Mouse (Mus musculus) CH12.LX (cell line): Measurements from ENCODE around the gene Patj. TPM values are rescaled to one million over a fixed set of nuclear protein-coding genes. Genes with fewer than 3 reads are reported as not detected.

Experiments
- DNase-seq: peaks from one replicate; pipeline ENCODE4 v3.0.0-alpha.2; 2013; ENCODE audit errors: extremely low read depth
- H3K27ac ChIP-seq: 2 replicates; pipeline ENCODE4 v1.5.1; 2012; ENCODE audit warnings: low read depth, mild to moderate bottlenecking, control low read depth, moderate library complexity; ENCODE audit not compliant: insufficient read depth
- H3K27me3 ChIP-seq: replicated peaks from 2 replicates; pipeline ENCODE3; 2012; ENCODE audit warnings: inconsistent platforms
- H3K36me3 ChIP-seq, 2 experiments: replicated peaks in 1 of 2; 2 replicates each; pipeline versions ENCODE3 to v1.6.1; 2012; ENCODE audit warnings: inconsistent platforms in 1 of 2, low read length in 1 of 2, mild to moderate bottlenecking in 1 of 2, mixed read lengths in 1 of 2, moderate library complexity in 1 of 2; ENCODE audit not compliant: control insufficient read depth in 1 of 2, insufficient read depth in 1 of 2
- H3K4me1 ChIP-seq, 2 experiments: 2 replicates each; pipeline ENCODE4 v1.6.1; 2012; ENCODE audit warnings: inconsistent platforms in 1 of 2, moderate library complexity in 1 of 2; ENCODE audit not compliant: insufficient read depth in 2 of 2, control insufficient read depth in 1 of 2
- H3K4me2 ChIP-seq: 2 replicates; pipeline ENCODE4 v1.6.1; 2012; ENCODE audit warnings: low read depth, mild to moderate bottlenecking, control low read depth; ENCODE audit not compliant: poor library complexity, insufficient read depth, severe bottlenecking
- H3K4me3 ChIP-seq, 3 experiments: fragments of 150-350 bp in 1 of 3; sonication (generic) in 1 of 3; replicated peaks in 1 of 3; 2 replicates each; pipeline versions ENCODE3 to v1.5.1; 2011 to 2012; ENCODE audit warnings: low read depth in 2 of 3, low read length in 2 of 3, mild to moderate bottlenecking in 2 of 3, moderate library complexity in 2 of 3, control low read depth in 1 of 3, improper control_type of control experiment in 1 of 3, inconsistent platforms in 1 of 3, mixed read lengths in 1 of 3; ENCODE audit not compliant: poor library complexity in 1 of 3
- H3K79me2 ChIP-seq: replicated peaks from 2 replicates; pipeline ENCODE4 v1.6.1; 2012; ENCODE audit warnings: mild to moderate bottlenecking, moderate library complexity; ENCODE audit not compliant: control insufficient read depth, poor library complexity, insufficient read depth, severe bottlenecking; ENCODE audit errors: extremely low read depth
- H3K9ac ChIP-seq: 2 replicates; pipeline ENCODE4 v1.6.1; 2012; ENCODE audit warnings: low read depth, mild to moderate bottlenecking, control low read depth, moderate library complexity; ENCODE audit not compliant: insufficient read depth
- H3K9me3 ChIP-seq: replicated peaks from 2 replicates; pipeline ENCODE3; 2012; ENCODE audit warnings: low read length, inconsistent platforms, mixed read lengths
- CHD1 ChIP-seq: IDR thresholded peaks from 2 replicates; pipeline ENCODE4 v1.6.1; 2012; ENCODE audit warnings: low read depth, low read length, improper control_type of control experiment, inconsistent platforms
- CHD2 ChIP-seq: IDR thresholded peaks from 2 replicates; pipeline ENCODE4 v1.6.1; 2011; ENCODE audit warnings: low read length, improper control_type of control experiment
- CTCF ChIP-seq, 2 experiments: IDR thresholded peaks in 1 of 2; conservative IDR thresholded peaks in 1 of 2; 2 replicates each; pipeline ENCODE4 v1.5.1; 2011 to 2012; ENCODE audit warnings: low read depth in 2 of 2, low read length in 2 of 2, improper control_type of control experiment in 1 of 2, inconsistent platforms in 1 of 2, mild to moderate bottlenecking in 1 of 2, moderate library complexity in 1 of 2
- ELF1 ChIP-seq: IDR thresholded peaks from 2 replicates; pipeline ENCODE4 v1.6.1; 2014; ENCODE audit warnings: low read depth, mild to moderate bottlenecking, inconsistent platforms, low read length, improper control_type of control experiment
- EP300 ChIP-seq: IDR thresholded peaks from 2 replicates; pipeline ENCODE4 v1.6.1; 2011; ENCODE audit warnings: low read length, improper control_type of control experiment
- HCFC1 ChIP-seq: IDR thresholded peaks from 2 replicates; pipeline ENCODE4 v1.6.1; 2012; ENCODE audit warnings: low read depth, mild to moderate bottlenecking, inconsistent platforms, low read length, improper control_type of control experiment
- JUN ChIP-seq: IDR thresholded peaks from 2 replicates; pipeline ENCODE4 v1.6.1; 2011; ENCODE audit warnings: low read depth, mild to moderate bottlenecking, low read length, improper control_type of control experiment, moderate library complexity; ENCODE audit not compliant: insufficient read depth
- MAX ChIP-seq: IDR thresholded peaks from 2 replicates; pipeline ENCODE4 v1.6.1; 2011; ENCODE audit warnings: low read length, improper control_type of control experiment
- MAZ ChIP-seq: IDR thresholded peaks from 2 replicates; pipeline ENCODE4 v1.6.1; 2012; ENCODE audit warnings: low read depth, mild to moderate bottlenecking, inconsistent platforms, low read length, improper control_type of control experiment, moderate library complexity
- MYC ChIP-seq: IDR thresholded peaks from 2 replicates; pipeline ENCODE4 v1.6.1; 2011; ENCODE audit warnings: low read depth, mild to moderate bottlenecking, improper control_type of control experiment, low read length
- NELFE ChIP-seq: IDR thresholded peaks from 2 replicates; pipeline ENCODE4 v1.6.1; 2011; ENCODE audit warnings: low read depth, low read length, improper control_type of control experiment
- PAX5 ChIP-seq: IDR thresholded peaks from 2 replicates; pipeline ENCODE4 v1.6.1; 2012; ENCODE audit warnings: low read length, inconsistent platforms, mixed read lengths
- SMC3 ChIP-seq: IDR thresholded peaks from 2 replicates; pipeline ENCODE4 v1.6.1; 2011; ENCODE audit warnings: low read depth, low read length, improper control_type of control experiment
- TCF12 ChIP-seq: IDR thresholded peaks from 2 replicates; pipeline ENCODE4 v1.6.1; 2014; ENCODE audit warnings: low read depth, mild to moderate bottlenecking, inconsistent platforms, low read length, improper control_type of control experiment
- USF2 ChIP-seq: conservative IDR thresholded peaks from 2 replicates; pipeline ENCODE4 v1.6.1; 2011; ENCODE audit warnings: low read depth, low read length, improper control_type of control experiment
- ZKSCAN1 ChIP-seq: IDR thresholded peaks from 2 replicates; pipeline ENCODE4 v1.6.1; 2012; ENCODE audit warnings: low read depth, inconsistent platforms, low read length, improper control_type of control experiment, borderline replicate concordance
- ZMIZ1 ChIP-seq: IDR thresholded peaks from 2 replicates; pipeline ENCODE4 v1.6.1; 2012; ENCODE audit warnings: low read depth, mild to moderate bottlenecking, inconsistent platforms, low read length, improper control_type of control experiment
- ZNF384 ChIP-seq: IDR thresholded peaks from 2 replicates; pipeline ENCODE4 v1.6.1; 2012; ENCODE audit warnings: low read depth, low read length, improper control_type of control experiment, inconsistent platforms
- dilution Hi-C: fragments of 300-500 bp; cut with MboI; formaldehyde crosslinking; loops from 2 replicates; pipeline ENCODE4 v1.14.3; 2020; ENCODE audit warnings: low sequenced_read_pairs; ENCODE audit not compliant: extremely low pct_unique_long_range_greater_than_20kb, extremely low pct_ligation_motif_present
- in situ Hi-C: fragments of 300-500 bp; cut with MboI; formaldehyde crosslinking; loops from 3 replicates; pipeline ENCODE4 v1.14.3; 2019; ENCODE audit warnings: low sequenced_read_pairs, low pct_ligation_motif_present, low pct_unique_long_range_greater_than_20kb, mixed read lengths
- polyA plus RNA-seq: library from polyadenylated mRNA; unstranded; fragments of >175 nt; gene quantifications from 2 replicates; pipeline ENCODE4 v1.2.1, GENCODE M21; 2012; ENCODE audit warnings: low read depth; ENCODE audit not compliant: insufficient read length
- total RNA-seq, 2 experiments: library from RNA; depleted of rRNA; stranded (reverse); fragments of 300-350 nt in 1 of 2; fragments of >200 nt in 1 of 2; gene quantifications; 2 replicates each; pipeline ENCODE4 v1.2.3; 2012 to 2014

The Patj gene
- total and polyA plus RNA-seq, 3 experiments, result 1.2 to 6.1 (median 2.0) TPM

GRCm38 (mm10) chr4:98471376-98471775, 75.8 kb downstream of the Patj start:
- no peak overlapping the region for H3K9ac ChIP-seq
- H3K9me3 ChIP-seq, result no peaks in the 10 kb centered on the region
- TF ChIP-seq ELF1 (no peak), PAX5 (no peak), CTCF (conservative IDR thresholded peaks at IDR 0.05 in 1 of 2, IDR thresholded peaks at IDR 0.05 in 1 of 2; ENCODE audit: low read depth in 2 of 2, low read length in 2 of 2) (no peak), USF2 (no peak), TCF12 (no peak), MAZ (no peak), EP300 (no peak), MAX (no peak), CHD1 (no peak), ZNF384 (no peak), ZMIZ1 (no peak), SMC3 (no peak), JUN (no peak), NELFE (no peak), CHD2 (no peak)
- peaks cover 0 to 5% of the 10 kb centered on the region in 2 experiments; a peak in 2 of 4 replicates for H3K4me1 ChIP-seq
- no peaks in the 10 kb centered on the region for H3K27me3 ChIP-seq
- H3K36me3 ChIP-seq, result no peaks in the 10 kb centered on the region
- no peak overlapping the region for H3K4me2 ChIP-seq
- no peak for DNase-seq
- H3K79me2 ChIP-seq, result no peaks in the 10 kb centered on the region
- no peak overlapping the region for H3K27ac ChIP-seq
- no peak overlapping the region for H3K4me3 ChIP-seq
- in situ Hi-C loops, result no loop called here
- dilution Hi-C loops, result no loop called here

GRCm38 (mm10) chr4:98473491-98473890, 77.9 kb downstream of the Patj start:
- DNase-seq, result no peak
- no peak for TF ChIP-seq CHD1
- TF ChIP-seq ELF1, result no peak
- TF ChIP-seq ZKSCAN1, result no peak
- TF ChIP-seq MYC, result no peak
- TF ChIP-seq HCFC1, result no peak
- no peak for TF ChIP-seq TCF12
- Histone ChIP-seq H3K9ac (no peak overlapping the region), H3K27ac (no peak overlapping the region), H3K79me2 (no peaks in the 10 kb centered on the region), H3K9me3 (no peaks in the 10 kb centered on the region), H3K36me3 (no peaks in the 10 kb centered on the region), H3K4me1 (peaks cover 0 to 4% of the 10 kb centered on the region in 2 experiments; a peak in 2 of 4 replicates), H3K27me3 (no peaks in the 10 kb centered on the region), H3K4me2 (no peak overlapping the region), H3K4me3 (no peak overlapping the region)
- in situ Hi-C loops (no loop called here), dilution Hi-C loops (no loop called here)
